Mouse (Mus musculus): ENCODE measurements at regions not wholly inside any gene's neighbourhood (a gene's known extent, or its start where the extent isn't known, plus 50 kb on each side); places are given as distances from the start of the nearest gene placed in this dataset.

GRCm38 (mm10) chr3:34893381-34893780, 243.2 kb downstream of the Sox2 start:
- Histone ChIP-seq H3K4me3 (replicated peaks) (no peak overlapping the region), H3K9me3 (replicated peaks) (0 out of 2 replicates have a peak, but pooled peaks cover 6% of the 10 kb centered on the region), H3K4me2 (no peak overlapping the region), H3K9ac (replicated peaks) (no peak overlapping the region), H3K36me3 (no peaks in the 10 kb centered on the region), H3K27me3 (replicated peaks) (no peaks in the 10 kb centered on the region), H3K4me1 (no peaks in the 10 kb centered on the region), H3K27ac (replicated peaks) (no peak overlapping the region)
- WGBS, result 92% methylated on average over 5 of the region's 5 CpGs
- ATAC-seq (ENCODE audit: low FRiP score), result no peak

- Histone ChIP-seq H3K36me3 (no peaks in the 10 kb centered on the region), H3K4me1 (no peaks in the 10 kb centered on the region), H3K4me3 (replicated peaks) (no peak overlapping the region), H3K27ac (replicated peaks) (no peak overlapping the region), H3K4me2 (no peak overlapping the region), H3K27me3 (replicated peaks) (no peaks in the 10 kb centered on the region), H3K9ac (replicated peaks) (no peak overlapping the region), H3K9me3 (replicated peaks) (no peaks in the 10 kb centered on the region)
- ATAC-seq (ENCODE audit: low FRiP score), result no peak
- 88% methylated on average over 8 of the region's 8 CpGs for WGBS
Observed at GRCm38 (mm10) chr3:34903106-34903505, 252.9 kb downstream of the Sox2 start.

GRCm38 (mm10) chr3:34908489-34908888, 258.3 kb downstream of the Sox2 start:
- Histone ChIP-seq H3K4me1 (no peaks in the 10 kb centered on the region), H3K27me3 (replicated peaks) (no peaks in the 10 kb centered on the region), H3K9me3 (replicated peaks) (no peaks in the 10 kb centered on the region), H3K36me3 (no peaks in the 10 kb centered on the region), H3K9ac (replicated peaks) (no peak overlapping the region), H3K4me2 (no peak overlapping the region), H3K27ac (replicated peaks) (no peak overlapping the region), H3K4me3 (replicated peaks) (no peak overlapping the region)
- ATAC-seq (ENCODE audit: low FRiP score), result no peak
- 91% methylated on average over 5 of the region's 5 CpGs for WGBS

- no peaks in the 10 kb centered on the region for H3K4me1 ChIP-seq
Observed at GRCm38 (mm10) chr3:34909350-34909749, 259.1 kb downstream of the Sox2 start.

GRCm38 (mm10) chr3:34918326-34918932, 268.2 kb downstream of the Sox2 start:
- H3K36me3 ChIP-seq, result no peaks in the 10 kb centered on the region
- H3K4me1 ChIP-seq, result no peaks in the 10 kb centered on the region
- no peak overlapping the region for H3K4me2 ChIP-seq
- H3K9ac ChIP-seq (replicated peaks), result no peak overlapping the region
- 61% methylated on average over 6 of the region's 6 CpGs for WGBS
- no peak overlapping the region for H3K27ac ChIP-seq (replicated peaks)
- no peaks in the 10 kb centered on the region for H3K9me3 ChIP-seq (replicated peaks)
- ATAC-seq (ENCODE audit: low FRiP score), result no peak
- H3K4me3 ChIP-seq (replicated peaks), result no peak overlapping the region
- no peaks in the 10 kb centered on the region for H3K27me3 ChIP-seq (replicated peaks)

More at GRCm38 (mm10) chr3:34909350-34909749, 259.1 kb downstream of the Sox2 start:
- ATAC-seq (ENCODE audit: low FRiP score), result no peak
- WGBS, result 94% methylated on average over 3 of the region's 3 CpGs
- H3K9ac ChIP-seq (replicated peaks), result no peak overlapping the region
- no peak overlapping the region for H3K4me2 ChIP-seq
- H3K9me3 ChIP-seq (replicated peaks), result no peaks in the 10 kb centered on the region
- no peak overlapping the region for H3K27ac ChIP-seq (replicated peaks)
- no peak overlapping the region for H3K4me3 ChIP-seq (replicated peaks)
- no peaks in the 10 kb centered on the region for H3K36me3 ChIP-seq
- no peaks in the 10 kb centered on the region for H3K27me3 ChIP-seq (replicated peaks)

GRCm38 (mm10) chr3:34920497-34920896, 270.3 kb downstream of the Sox2 start:
- Histone ChIP-seq H3K27ac (replicated peaks) (no peak overlapping the region), H3K4me3 (replicated peaks) (no peak overlapping the region), H3K4me2 (no peak overlapping the region), H3K9me3 (replicated peaks) (no peaks in the 10 kb centered on the region), H3K36me3 (no peaks in the 10 kb centered on the region), H3K9ac (replicated peaks) (no peak overlapping the region), H3K27me3 (replicated peaks) (no peaks in the 10 kb centered on the region), H3K4me1 (no peaks in the 10 kb centered on the region)
- WGBS, result 71% methylated on average over 5 of the region's 5 CpGs
- ATAC-seq (ENCODE audit: low FRiP score), result no peak

GRCm38 (mm10) chr3:34949867-34950266, 299.7 kb downstream of the Sox2 start:
- ATAC-seq (ENCODE audit: low FRiP score), result no peak
- no peak overlapping the region for H3K27ac ChIP-seq (replicated peaks)
- 21% methylated on average over 3 of the region's 3 CpGs for WGBS
- no peaks in the 10 kb centered on the region for H3K9me3 ChIP-seq (replicated peaks)
- H3K4me1 ChIP-seq, result no peaks in the 10 kb centered on the region
- H3K36me3 ChIP-seq, result no peaks in the 10 kb centered on the region
- no peak overlapping the region for H3K4me2 ChIP-seq
- no peak overlapping the region for H3K4me3 ChIP-seq (replicated peaks)
- no peak overlapping the region for H3K9ac ChIP-seq (replicated peaks)
- no peaks in the 10 kb centered on the region for H3K27me3 ChIP-seq (replicated peaks)

GRCm38 (mm10) chr3:34956183-34956582, 306.0 kb downstream of the Sox2 start:
- Histone ChIP-seq H3K9me3 (replicated peaks) (no peaks in the 10 kb centered on the region), H3K4me1 (peaks cover 4% of the 10 kb centered on the region; the same call in 1 of the 2 replicates), H3K9ac (replicated peaks) (no peak overlapping the region), H3K4me3 (replicated peaks) (no peak overlapping the region), H3K36me3 (no peaks in the 10 kb centered on the region), H3K27ac (replicated peaks) (no peak overlapping the region), H3K4me2 (no peak overlapping the region), H3K27me3 (replicated peaks) (no peaks in the 10 kb centered on the region)
- no peak for ATAC-seq (ENCODE audit: low FRiP score)
- 38% methylated on average over 4 of the region's 4 CpGs for whole genome bisulfite sequencing

- 61% methylated on average over 19 of the region's 19 CpGs for WGBS
- no peak overlapping the region for H3K4me3 ChIP-seq (replicated peaks)
- no peak overlapping the region for H3K27ac ChIP-seq (replicated peaks)
- no peak overlapping the region for H3K9ac ChIP-seq (replicated peaks)
- no peaks in the 10 kb centered on the region for H3K27me3 ChIP-seq (replicated peaks)
- no peak for ATAC-seq (ENCODE audit: low FRiP score)
- H3K4me2 ChIP-seq, result no peak overlapping the region
- no peaks in the 10 kb centered on the region for H3K9me3 ChIP-seq (replicated peaks)
- H3K4me1 ChIP-seq, result peaks cover 4% of the 10 kb centered on the region; the same call in 1 of the 2 replicates
- no peaks in the 10 kb centered on the region for H3K36me3 ChIP-seq
Observed at GRCm38 (mm10) chr3:34959044-34959521, 308.9 kb downstream of the Sox2 start.

- H3K4me2 ChIP-seq, result no peak overlapping the region
- H3K36me3 ChIP-seq, result no peaks in the 10 kb centered on the region
- no peak overlapping the region for H3K27ac ChIP-seq (replicated peaks)
- no peak for ATAC-seq (ENCODE audit: low FRiP score)
- H3K4me3 ChIP-seq (replicated peaks), result no peak overlapping the region
- H3K4me1 ChIP-seq, result 0 out of 2 replicates have a peak, but pooled peaks cover 3% of the 10 kb centered on the region
- H3K9ac ChIP-seq (replicated peaks), result no peak overlapping the region
- no peaks in the 10 kb centered on the region for H3K27me3 ChIP-seq (replicated peaks)
- 24% methylated on average over 6 of the region's 6 CpGs for WGBS
- no peaks in the 10 kb centered on the region for H3K9me3 ChIP-seq (replicated peaks)
Observed at GRCm38 (mm10) chr3:34966442-34966841, 316.2 kb downstream of the Sox2 start.

GRCm38 (mm10) chr3:34967911-34968310, 317.7 kb downstream of the Sox2 start:
- no peak overlapping the region for H3K27ac ChIP-seq (replicated peaks)
- H3K9me3 ChIP-seq (replicated peaks), result no peaks in the 10 kb centered on the region
- H3K4me3 ChIP-seq (replicated peaks), result no peak overlapping the region
- no peak overlapping the region for H3K9ac ChIP-seq (replicated peaks)
- no peaks in the 10 kb centered on the region for H3K27me3 ChIP-seq (replicated peaks)
- no peak for ATAC-seq (ENCODE audit: low FRiP score)
- no peak overlapping the region for H3K4me2 ChIP-seq
- H3K4me1 ChIP-seq, result 0 out of 2 replicates have a peak, but pooled peaks cover 3% of the 10 kb centered on the region
- WGBS, result 83% methylated on average over 2 of the region's 2 CpGs
- H3K36me3 ChIP-seq, result no peaks in the 10 kb centered on the region

GRCm38 (mm10) chr3:34971536-34971935, 321.3 kb downstream of the Sox2 start:
- Histone ChIP-seq H3K4me1 (0 out of 2 replicates have a peak, but pooled peaks cover under 1% of the 10 kb centered on the region), H3K9ac (replicated peaks) (no peak overlapping the region), H3K27ac (replicated peaks) (no peak overlapping the region), H3K27me3 (replicated peaks) (no peaks in the 10 kb centered on the region), H3K9me3 (replicated peaks) (no peaks in the 10 kb centered on the region), H3K4me3 (replicated peaks) (no peak overlapping the region), H3K36me3 (no peaks in the 10 kb centered on the region), H3K4me2 (no peak overlapping the region)
- 88% methylated on average over 4 of the region's 4 CpGs for WGBS
- ATAC-seq (ENCODE audit: low FRiP score), result no peak
